Mouse (Mus musculus) limb, embryonic 15.5 days (tissue): ENCODE data around the gene Try5. TPM values are rescaled to one million over a fixed set of nuclear protein-coding genes. Genes with fewer than 3 reads are reported as not detected.
"Not testable (repeated sequence)": the region's sequence is repeated elsewhere in the genome, so short reads cannot be mapped to it uniquely, and the experiment has no call there.

Experiments
- ATAC-seq: fragments of 200-750 bp; cut with Nextera tagmentation; 2 replicates; pipeline ENCODE4 v1.8.0; 2017; ENCODE audit warnings: low read depth, moderate TSS enrichment; ENCODE audit not compliant: insufficient number of reproducible peaks, low FRiP score, low TSS enrichment
- H3K27ac ChIP-seq: fragments of 300-500 bp; sonication (generic); 2 replicates; pipeline ENCODE4 v1.5.1; 2015; ENCODE audit warnings: moderate library complexity, mild to moderate bottlenecking, inconsistent platforms
- H3K27me3 ChIP-seq: fragments of 300-500 bp; sonication (generic); 2 replicates; pipeline ENCODE4 v1.6.1; 2015; ENCODE audit warnings: inconsistent platforms
- H3K36me3 ChIP-seq: fragments of 300-500 bp; sonication (generic); 2 replicates; pipeline ENCODE4 v1.6.1; 2015; ENCODE audit warnings: inconsistent platforms
- H3K4me1 ChIP-seq: fragments of 300-500 bp; sonication (generic); 2 replicates; pipeline ENCODE4 v1.6.1; 2015; ENCODE audit warnings: inconsistent platforms
- H3K4me2 ChIP-seq: fragments of 300-500 bp; sonication (generic); 2 replicates; pipeline ENCODE4 v1.6.1; 2015; ENCODE audit warnings: mild to moderate bottlenecking, inconsistent platforms
- H3K4me3 ChIP-seq: fragments of 300-500 bp; sonication (generic); 2 replicates; pipeline ENCODE4 v1.5.1; 2015; ENCODE audit warnings: mild to moderate bottlenecking, inconsistent platforms
- H3K9ac ChIP-seq: fragments of 300-500 bp; sonication (generic); 2 replicates; pipeline ENCODE4 v1.6.1; 2015; ENCODE audit warnings: inconsistent platforms
- H3K9me3 ChIP-seq: fragments of 300-500 bp; sonication (generic); 2 replicates; pipeline ENCODE4 v1.6.1; 2016; ENCODE audit warnings: inconsistent platforms
- WGBS: fragments of 180-500 bp; shearing (Covaris S2); methylation state at CpG from one replicate; pipeline ENCODE4 v1.1.7; 2015; 5-methylcytosine and 5-hydroxymethylcytosine counted together
- polyA plus RNA-seq: library from polyadenylated mRNA; unstranded; fragments of >200 nt; fragmentation: Nextera tagmentation; extraction: Ambion mirVana; gene quantifications from 2 replicates; pipeline ENCODE4 v1.2.1, GENCODE M21; 2015

Try5 gene
- not detected in 2 replicates for polyA plus RNA-seq

DNA sequence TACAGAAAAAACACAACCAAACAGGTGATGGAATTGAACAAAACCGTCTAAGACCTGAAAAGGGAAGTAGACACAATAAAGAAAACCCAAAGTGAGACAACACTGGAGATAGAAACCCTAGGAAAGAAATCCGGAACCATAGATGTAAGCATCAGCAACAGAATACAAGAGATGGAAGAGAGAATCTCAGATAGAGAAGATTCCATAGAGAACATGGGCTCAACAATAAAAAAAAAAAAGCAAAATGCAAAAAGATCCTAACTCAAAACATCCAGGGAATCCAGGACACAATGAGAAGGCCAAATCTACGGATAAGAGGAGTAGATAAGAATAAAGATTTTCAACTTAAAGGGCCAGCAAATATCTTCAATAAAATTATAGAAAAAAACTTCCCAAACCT is at the start of gene Try5:
TSS of gene Try5 (minus strand) at position 101 of the 400 bp plus-strand sequence.
- H3K36me3 ChIP-seq, H3K4me1 ChIP-seq, H3K4me3 ChIP-seq, H3K9me3 ChIP-seq, ATAC-seq, H3K4me2 ChIP-seq, H3K27me3 ChIP-seq, H3K27ac ChIP-seq, H3K9ac ChIP-seq: not testable (repeated sequence)
- WGBS: 68% methylated on average over 3 of the region's 3 CpGs

DNA sequence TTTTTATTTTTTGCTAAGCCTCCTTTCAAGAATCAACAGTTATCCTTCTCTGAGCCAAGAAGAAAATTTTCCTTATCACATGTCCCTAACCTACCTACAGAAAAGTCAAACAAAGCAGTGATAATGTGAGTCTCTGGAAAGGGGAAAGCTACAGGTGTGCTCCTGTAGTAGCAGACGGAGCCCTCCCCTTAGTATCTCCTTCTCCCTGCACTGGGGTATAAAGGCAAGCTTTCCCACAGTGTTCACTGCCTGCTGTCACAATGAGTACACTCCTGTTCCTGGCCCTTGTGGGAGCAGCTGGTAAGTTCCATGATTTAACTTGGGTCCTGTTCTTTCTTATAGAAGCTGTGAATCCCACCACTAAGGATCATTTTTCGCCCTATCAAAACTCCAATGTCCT is 37.3 kb upstream of the Try5 start, which contains the start of gene Try10:
TSS of gene Try10 (plus strand) at position 174 of the 400 bp plus-strand sequence.
- H3K27me3 ChIP-seq: no peaks in the 10 kb centered on the region
- H3K4me3 ChIP-seq: no peak within 1 kb of the TSS
- no peak within 1 kb of the TSS for H3K27ac ChIP-seq
- no peak for ATAC-seq
- H3K36me3 ChIP-seq: no peaks in the 10 kb centered on the region
- H3K4me2 ChIP-seq: no peak within 1 kb of the TSS
- H3K4me1 ChIP-seq: no peaks in the 10 kb centered on the region
- H3K9me3 ChIP-seq: no peaks in the 10 kb centered on the region
- WGBS: 79% methylated on average over 2 of the region's 2 CpGs
- H3K9ac ChIP-seq: no peak within 1 kb of the TSS

DNA sequence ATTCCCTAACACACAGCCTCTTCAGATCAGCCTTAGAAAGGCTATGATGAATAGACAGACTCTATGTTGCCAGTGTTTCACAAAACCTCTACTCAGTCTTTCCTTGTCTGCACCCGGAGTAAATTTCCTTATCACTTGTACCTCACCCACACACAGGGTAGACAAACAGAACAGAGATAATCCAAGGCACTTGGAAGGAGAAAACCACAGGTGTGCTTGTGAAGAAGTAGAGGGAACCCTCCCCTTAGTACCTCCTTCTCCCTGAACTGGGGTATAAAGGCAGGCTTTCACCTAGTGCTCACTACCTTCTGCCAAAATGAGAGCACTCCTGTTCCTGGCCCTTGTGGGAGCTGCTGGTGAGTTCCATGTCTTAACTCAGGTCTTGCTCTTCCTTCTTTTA is 14.7 kb downstream of the Try5 start, which contains the start of gene Try4:
TSS of gene Try4 (plus strand) at position 301 of the 400 bp plus-strand sequence.
- no peaks in the 10 kb centered on the region for H3K27me3 ChIP-seq
- H3K4me3 ChIP-seq: no peak within 1 kb of the TSS
- WGBS: 86% methylated on average over 1 of the region's 1 CpGs
- no peak within 1 kb of the TSS for H3K4me2 ChIP-seq
- no peak within 1 kb of the TSS for H3K27ac ChIP-seq
- ATAC-seq: no peak
- H3K9me3 ChIP-seq: no peaks in the 10 kb centered on the region
- H3K36me3 ChIP-seq: no peaks in the 10 kb centered on the region
- H3K9ac ChIP-seq: no peak within 1 kb of the TSS
- no peaks in the 10 kb centered on the region for H3K4me1 ChIP-seq

DNA sequence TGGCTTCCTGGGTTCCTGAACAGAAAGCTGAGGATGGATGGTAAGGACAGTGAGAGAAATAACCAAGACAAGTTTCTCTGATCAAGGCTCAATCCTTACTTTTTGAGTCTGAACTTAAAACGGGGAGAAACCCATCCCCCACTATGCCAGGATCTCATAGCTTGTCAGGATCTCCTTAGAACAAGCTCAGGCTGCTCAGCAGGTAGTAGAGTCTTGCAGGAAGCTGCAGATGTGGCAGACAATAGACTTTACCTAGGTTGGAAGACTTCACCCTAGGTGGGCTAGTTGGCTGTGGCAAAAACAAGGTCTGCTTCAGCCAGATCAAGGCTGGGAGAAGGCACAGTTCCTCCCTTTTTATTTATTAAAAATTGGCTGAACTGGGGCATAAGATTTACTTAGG is 18.4 kb downstream of the Try5 start:
- no peak overlapping the region for H3K27ac ChIP-seq
- no peaks in the 10 kb centered on the region for H3K27me3 ChIP-seq
- no peak overlapping the region for H3K4me3 ChIP-seq
- H3K9ac ChIP-seq: no peak overlapping the region
- no peak for ATAC-seq
- 23% methylated on average over 1 of the region's 1 CpGs for WGBS
- H3K36me3 ChIP-seq: no peaks in the 10 kb centered on the region
- H3K4me2 ChIP-seq: no peak overlapping the region
- no peaks in the 10 kb centered on the region for H3K9me3 ChIP-seq
- H3K4me1 ChIP-seq: no peaks in the 10 kb centered on the region

DNA sequence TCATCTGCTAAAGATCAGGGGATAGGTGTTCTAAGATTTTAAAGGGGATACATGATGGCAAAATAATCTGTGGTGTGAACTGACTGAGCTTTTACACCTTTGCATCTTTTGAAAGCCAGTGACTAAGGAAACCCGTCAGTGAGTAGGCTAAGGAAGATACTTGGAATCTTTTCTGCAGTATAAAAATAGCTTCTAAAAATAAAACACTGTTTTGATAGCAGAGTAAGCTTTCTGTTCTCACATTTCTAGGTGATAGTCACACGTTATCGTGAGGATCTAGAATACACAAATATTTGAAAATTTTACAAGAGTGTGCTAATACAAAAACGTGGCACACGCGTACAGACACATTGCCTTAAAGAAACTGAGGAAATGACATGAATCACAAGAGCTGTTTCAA is 50.5 kb downstream of the Try5 start:
- no peaks in the 10 kb centered on the region for H3K27me3 ChIP-seq
- no peaks in the 10 kb centered on the region for H3K9me3 ChIP-seq
- no peak overlapping the region for H3K27ac ChIP-seq
- WGBS: 84% methylated on average over 6 of the region's 6 CpGs
- no peaks in the 10 kb centered on the region for H3K36me3 ChIP-seq
- H3K4me2 ChIP-seq: no peak overlapping the region
- no peak for ATAC-seq
- H3K4me1 ChIP-seq: no peaks in the 10 kb centered on the region
- H3K9ac ChIP-seq: no peak overlapping the region
- H3K4me3 ChIP-seq: no peak overlapping the region

DNA sequence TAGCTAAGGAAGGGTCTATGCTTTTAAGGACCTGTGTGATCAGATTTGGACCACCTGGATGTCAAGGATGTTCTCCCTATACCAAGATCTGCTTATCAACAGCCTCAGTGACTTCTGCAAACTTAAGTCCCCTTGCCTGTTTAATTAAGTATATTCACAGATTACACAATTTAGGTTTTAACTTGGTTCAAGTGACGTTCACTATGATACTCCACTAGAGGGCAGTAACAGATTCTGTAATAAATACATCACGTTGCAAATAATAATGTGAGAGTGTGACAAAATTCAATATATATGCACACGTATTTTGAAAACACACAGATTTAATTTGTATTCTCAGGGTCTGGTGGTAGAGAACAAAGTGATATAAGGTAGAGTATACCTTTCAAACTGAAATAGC is 53.8 kb downstream of the Try5 start:
- Histone ChIP-seq H3K4me3 (no peak overlapping the region), H3K4me2 (no peak overlapping the region), H3K36me3 (no peaks in the 10 kb centered on the region), H3K27ac (no peak overlapping the region), H3K9me3 (no peaks in the 10 kb centered on the region), H3K9ac (no peak overlapping the region), H3K4me1 (no peaks in the 10 kb centered on the region), H3K27me3 (no peaks in the 10 kb centered on the region)
- no peak for ATAC-seq
- 40% methylated on average over 3 of the region's 3 CpGs for WGBS

Other genes with a start within 250 kb of the Try5 start
- not detected in 2 replicates for gene Try4, start 14.6 kb downstream of the Try5 start, polyA plus RNA-seq
- 0.32 TPM in 1 of 2 replicates, not detected in the other for gene Try10, start 37.3 kb upstream of the Try5 start, polyA plus RNA-seq
- not detected in 2 replicates for gene Prss3, start 60.8 kb upstream of the Try5 start, polyA plus RNA-seq
- gene Gm5771, start 75.5 kb upstream of the Try5 start, polyA plus RNA-seq: not detected in 2 replicates
- not detected in 2 replicates for gene Gm10334, start 129.3 kb upstream of the Try5 start, polyA plus RNA-seq
- not detected in 2 replicates for gene Prss1, start 142.1 kb upstream of the Try5 start, polyA plus RNA-seq
- gene Prss2, start 204.9 kb upstream of the Try5 start, polyA plus RNA-seq: not detected in 2 replicates